Mouse (Mus musculus): ENCODE measurements around the gene Pomc.

DNA sequence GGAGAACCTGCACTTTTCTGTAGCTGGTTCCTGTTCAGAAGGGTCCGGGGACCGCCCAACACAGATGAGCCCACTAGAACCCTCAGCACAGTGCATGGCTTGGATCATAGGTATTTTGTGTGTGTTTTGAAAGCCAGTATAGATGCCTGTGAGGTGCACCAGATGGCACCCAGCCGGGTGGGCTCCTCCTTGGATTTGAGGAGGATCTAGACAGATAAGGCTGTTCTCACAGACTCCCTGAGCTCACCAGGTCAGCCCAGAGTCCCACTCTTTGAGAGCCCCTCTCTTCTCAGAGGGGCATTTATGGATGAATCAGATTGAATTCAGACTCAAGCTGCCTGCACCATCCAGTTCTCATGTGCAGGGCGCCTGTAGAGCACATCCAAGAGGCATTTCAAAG is 47.7 kb upstream of the Pomc start:
- TF ChIP-seq POLR2A (IDR thresholded peaks at IDR 0.05; ENCODE audit: borderline replicate concordance, extremely low read depth, low read depth, low read length), result no peak
- no peak for TF ChIP-seq CTCF (IDR thresholded peaks at IDR 0.05; ENCODE audit: insufficient read depth, low read length)

Data from lung, adult 2 months (tissue).